Mouse (Mus musculus): ENCODE data around the gene S100pbp. TPM values are rescaled to one million over a fixed set of nuclear protein-coding genes. Genes with fewer than 3 reads are reported as not detected.
A peak's percentile ranks its signal among the peaks of the same experiment; 100 is the strongest.

S100pbp gene
- polyA plus RNA-seq, 1 experiment = 42.0 TPM

DNA sequence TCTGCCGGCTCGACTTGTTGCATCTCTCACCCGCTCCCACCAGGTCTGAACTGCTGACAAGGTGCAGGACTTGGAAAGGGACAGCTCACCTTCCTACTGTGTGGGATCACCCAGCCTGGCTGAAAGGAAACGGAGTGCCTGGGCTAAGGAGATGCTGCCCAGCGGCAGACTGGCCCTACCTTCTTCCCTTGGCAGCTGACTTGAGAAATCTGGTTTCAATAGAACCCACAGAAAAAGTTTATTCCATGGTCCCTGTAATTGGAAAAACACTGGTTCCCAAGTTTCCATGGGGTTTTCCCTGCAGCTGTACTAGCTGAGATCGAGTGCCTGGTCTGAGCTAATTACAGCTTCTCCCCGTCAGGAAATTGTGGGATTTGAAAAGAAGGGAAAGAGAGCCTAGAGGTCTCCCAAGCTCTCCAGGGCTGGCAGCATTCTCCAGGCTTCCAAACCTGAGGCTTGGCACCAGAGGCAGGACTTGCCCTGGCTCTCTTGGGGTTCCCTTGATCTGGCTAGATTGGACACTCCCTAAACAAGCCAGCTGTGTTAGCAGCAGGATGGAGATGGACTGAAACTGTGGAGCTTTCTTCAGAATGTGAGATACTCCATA lies 29.1 kb upstream of the S100pbp start:
- DNase-seq (ENCODE audit: low read depth) = no peak
- TF ChIP-seq POLR2A (IDR thresholded peaks at IDR 0.05; ENCODE audit: borderline replicate concordance, extremely low read depth, insufficient read depth, insufficient read length, poor library complexity, severe bottlenecking) = no peak
- TF ChIP-seq CTCF (IDR thresholded peaks at IDR 0.05; ENCODE audit: borderline replicate concordance, extremely low read depth, insufficient read depth, insufficient read length) = no peak

DNA sequence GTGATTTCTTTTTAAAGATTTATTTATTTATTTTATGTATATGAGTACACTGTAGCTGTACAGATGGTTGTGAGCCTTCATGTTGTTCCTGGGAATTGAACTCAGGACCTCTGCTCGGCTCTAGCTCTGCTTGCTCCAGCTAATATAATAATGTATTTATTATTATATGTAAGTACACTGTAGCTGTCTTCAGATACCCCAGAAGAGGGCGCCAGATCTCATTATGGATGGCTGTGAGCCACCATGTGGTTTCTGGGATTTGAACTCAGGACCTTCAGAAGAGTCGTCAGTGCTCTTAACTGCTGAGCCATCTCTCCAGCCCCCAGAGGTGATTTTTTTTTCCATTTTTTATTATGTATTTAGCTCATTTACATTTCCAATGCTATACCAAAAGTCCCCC lies 23.0 kb upstream of the S100pbp start:
- peak; percentile 23 for DNase-seq (ENCODE audit: low read depth)

DNA sequence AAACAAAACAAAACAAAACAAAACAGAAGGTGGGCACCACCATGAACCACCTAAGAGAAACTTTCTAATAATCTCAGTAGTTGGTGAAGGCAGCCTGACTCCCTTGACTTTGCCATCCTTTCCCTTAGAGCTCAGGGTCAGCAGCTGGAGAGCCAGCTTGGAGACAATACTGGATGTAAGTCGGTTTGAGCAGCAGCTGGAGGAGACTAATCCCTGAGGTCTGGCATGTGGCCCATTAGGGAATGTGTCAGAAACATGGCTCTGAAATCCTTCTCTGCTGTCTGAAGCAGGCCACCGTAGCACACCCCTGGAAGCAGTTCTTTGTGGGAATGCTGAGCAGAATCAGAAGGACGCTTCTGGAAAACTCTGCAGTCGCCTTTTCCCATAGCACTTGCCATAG lies 21.9 kb upstream of the S100pbp start:
- DNase-seq (ENCODE audit: low read depth) = peak; percentile 18
- TF ChIP-seq CTCF (IDR thresholded peaks at IDR 0.05; ENCODE audit: borderline replicate concordance, extremely low read depth, insufficient read depth, insufficient read length) = no peak
- no peak for TF ChIP-seq POLR2A (IDR thresholded peaks at IDR 0.05; ENCODE audit: borderline replicate concordance, extremely low read depth, insufficient read depth, insufficient read length, poor library complexity, severe bottlenecking)

DNA sequence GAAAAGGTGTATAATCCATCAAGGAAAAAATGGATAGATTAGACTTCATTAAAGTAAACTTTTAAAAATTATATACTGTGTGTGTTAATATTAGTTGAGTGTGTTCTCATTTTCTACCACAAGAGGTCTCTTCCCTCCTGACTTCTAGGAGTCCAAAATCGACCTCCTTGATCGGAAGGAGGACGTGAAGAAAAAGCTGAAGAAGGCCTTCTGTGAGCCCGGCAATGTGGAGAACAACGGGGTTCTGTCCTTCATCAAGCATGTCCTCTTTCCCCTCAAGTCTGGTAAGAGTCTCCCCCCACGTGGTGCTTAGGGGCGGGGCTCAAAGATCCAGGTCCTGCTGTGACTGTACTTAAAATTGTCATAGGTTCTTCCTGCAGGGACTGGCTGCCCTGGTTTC lies 20.0 kb upstream of the S100pbp start:
- DNase-seq (ENCODE audit: low read depth) = peak; percentile 63
- no peak for TF ChIP-seq POLR2A (IDR thresholded peaks at IDR 0.05; ENCODE audit: borderline replicate concordance, extremely low read depth, insufficient read depth, insufficient read length, poor library complexity, severe bottlenecking)
- peak; percentile 41; the same call in 1 of the 2 replicates for TF ChIP-seq CTCF (IDR thresholded peaks at IDR 0.05; ENCODE audit: borderline replicate concordance, extremely low read depth, insufficient read depth, insufficient read length)

DNA sequence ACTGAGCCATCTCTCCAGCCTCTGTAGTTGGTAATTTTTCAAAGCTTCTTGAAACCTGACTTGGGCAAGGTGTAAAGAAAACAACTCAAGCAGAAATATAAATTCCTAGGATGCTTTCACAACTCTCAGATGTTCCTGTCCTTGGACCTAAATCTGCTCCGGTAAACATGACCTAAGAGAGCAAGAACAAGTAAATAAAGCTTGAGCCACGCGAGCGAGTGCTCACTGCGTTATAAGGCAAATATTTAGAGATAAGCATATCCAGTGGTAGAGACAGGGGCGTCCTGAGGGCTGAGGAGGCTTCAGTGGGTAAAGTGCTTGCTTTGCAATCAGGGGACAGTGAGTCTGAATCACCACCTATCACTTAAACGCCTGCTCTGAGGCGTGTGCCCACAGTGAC lies 17.3 kb upstream of the S100pbp start:
- DNase-seq (ENCODE audit: low read depth) = no peak
- TF ChIP-seq POLR2A (IDR thresholded peaks at IDR 0.05; ENCODE audit: borderline replicate concordance, extremely low read depth, insufficient read depth, insufficient read length, poor library complexity, severe bottlenecking) (no peak), CTCF (IDR thresholded peaks at IDR 0.05; ENCODE audit: borderline replicate concordance, extremely low read depth, insufficient read depth, insufficient read length) (no peak)

DNA sequence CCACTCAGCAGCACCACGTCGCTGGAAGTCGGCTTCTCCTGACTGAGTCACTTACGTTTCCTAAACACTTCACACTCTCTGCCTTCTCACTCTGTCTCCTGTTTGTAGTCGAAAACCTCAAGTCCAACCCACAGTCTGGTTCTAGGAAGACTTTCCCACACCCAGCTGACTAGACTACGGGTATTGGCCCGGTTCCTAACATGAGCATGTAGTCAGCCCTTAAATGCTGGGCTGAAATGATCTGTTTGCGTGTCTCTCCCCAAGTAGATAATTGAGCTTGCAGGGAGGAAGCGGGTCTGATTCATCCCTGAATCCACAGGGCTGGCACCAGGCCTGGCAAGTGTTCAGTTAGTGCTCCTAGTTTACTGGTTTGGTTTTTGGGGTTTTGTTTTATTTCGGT lies 15.1 kb upstream of the S100pbp start:
- no peak for DNase-seq (ENCODE audit: low read depth)

DNA sequence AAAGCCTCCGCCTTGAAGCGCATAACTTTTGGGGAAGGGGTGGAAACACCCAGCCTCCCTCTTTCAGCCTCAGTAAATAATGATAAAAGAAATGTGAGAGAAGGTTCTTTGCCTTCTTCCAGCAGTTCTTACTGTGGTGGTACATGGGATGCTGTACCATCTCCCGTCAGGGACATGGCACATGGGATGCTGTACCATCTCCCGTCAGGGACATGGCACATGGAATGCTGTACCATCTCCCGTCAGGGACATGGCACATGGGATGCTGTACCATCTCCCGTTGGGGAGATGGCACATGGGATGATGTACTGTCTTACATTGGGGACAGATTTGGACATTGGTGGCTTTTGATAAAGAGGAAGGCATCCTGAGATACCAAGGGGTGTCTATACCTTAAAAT lies 8.0 kb upstream of the S100pbp start:
- TF ChIP-seq CTCF (IDR thresholded peaks at IDR 0.05; ENCODE audit: borderline replicate concordance, extremely low read depth, insufficient read depth, insufficient read length) (no peak), POLR2A (IDR thresholded peaks at IDR 0.05; ENCODE audit: borderline replicate concordance, extremely low read depth, insufficient read depth, insufficient read length, poor library complexity, severe bottlenecking) (no peak)
- DNase-seq (ENCODE audit: low read depth) = no peak

More for the DNA sequence above, 15.1 kb upstream of the S100pbp start:
- TF ChIP-seq POLR2A (IDR thresholded peaks at IDR 0.05; ENCODE audit: borderline replicate concordance, extremely low read depth, insufficient read depth, insufficient read length, poor library complexity, severe bottlenecking) (no peak), CTCF (IDR thresholded peaks at IDR 0.05; ENCODE audit: borderline replicate concordance, extremely low read depth, insufficient read depth, insufficient read length) (no peak)

DNA sequence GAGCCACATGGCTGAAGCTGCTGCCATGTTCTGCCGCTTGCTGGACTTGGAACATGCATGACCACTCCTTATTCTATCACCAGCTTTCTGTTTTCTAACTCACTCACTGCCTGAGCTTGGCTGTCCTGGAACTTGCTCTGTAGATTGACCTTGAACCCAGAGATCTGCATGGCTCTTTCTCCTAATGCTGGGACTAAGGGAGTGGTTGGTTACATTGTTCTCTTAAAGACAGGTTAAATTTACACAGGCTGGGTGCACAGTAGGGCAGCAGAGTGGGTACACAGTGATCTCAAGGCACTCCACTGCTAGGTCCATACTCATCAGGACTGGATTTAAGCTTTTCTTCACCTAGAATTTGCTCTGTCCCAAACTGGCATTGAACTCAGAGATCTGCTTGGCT lies 4.8 kb upstream of the S100pbp start:
- no peak for TF ChIP-seq CTCF (IDR thresholded peaks at IDR 0.05; ENCODE audit: borderline replicate concordance, extremely low read depth, insufficient read depth, insufficient read length)
- TF ChIP-seq POLR2A (IDR thresholded peaks at IDR 0.05; ENCODE audit: borderline replicate concordance, extremely low read depth, insufficient read depth, insufficient read length, poor library complexity, severe bottlenecking) = no peak
- no peak for DNase-seq (ENCODE audit: low read depth)

DNA sequence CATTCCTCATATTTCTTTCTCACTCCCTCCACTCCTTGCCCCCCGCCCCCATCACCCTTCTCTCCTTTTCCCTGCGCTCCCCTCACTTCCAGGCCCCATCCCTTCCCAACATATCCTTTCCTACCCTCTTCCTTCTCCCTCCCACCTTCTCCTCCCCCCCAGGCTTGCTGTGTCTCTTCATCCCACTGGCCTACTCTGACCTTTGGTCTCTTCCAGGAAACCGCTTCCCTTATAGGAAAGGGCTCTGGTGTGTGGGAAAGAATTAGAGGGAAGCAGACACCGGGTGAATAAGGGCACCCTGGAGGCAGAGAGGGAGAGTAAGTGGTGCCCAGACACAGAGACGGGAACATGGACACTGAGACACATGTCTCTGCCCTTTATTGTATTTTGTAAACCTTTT lies 2.2 kb upstream of the S100pbp start:
- TF ChIP-seq CTCF (IDR thresholded peaks at IDR 0.05; ENCODE audit: borderline replicate concordance, extremely low read depth, insufficient read depth, insufficient read length) (no peak), POLR2A (IDR thresholded peaks at IDR 0.05; ENCODE audit: borderline replicate concordance, extremely low read depth, insufficient read depth, insufficient read length, poor library complexity, severe bottlenecking) (no peak)
- DNase-seq (ENCODE audit: low read depth) = no peak

DNA sequence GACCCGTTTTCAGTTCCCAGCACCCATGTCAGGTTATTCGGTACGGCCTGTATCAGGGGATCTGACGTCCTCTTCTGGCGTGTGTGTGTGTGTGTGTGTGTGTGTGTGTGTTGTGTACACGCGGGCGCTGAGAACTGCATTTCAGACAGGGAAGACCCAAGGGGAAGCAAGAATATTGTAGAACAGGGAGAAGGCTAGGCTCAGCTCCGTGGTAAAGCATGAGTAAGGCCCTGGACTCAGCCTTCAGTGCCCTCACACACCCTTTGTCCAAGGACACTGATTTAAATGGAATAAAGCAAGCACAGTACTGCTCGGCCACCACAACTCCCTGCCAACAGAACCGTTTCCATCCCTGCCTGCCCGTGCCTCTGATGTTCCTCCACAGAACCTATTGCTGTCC lies 1.0 kb upstream of the S100pbp start:
- no peak for DNase-seq (ENCODE audit: low read depth)
- TF ChIP-seq POLR2A (IDR thresholded peaks at IDR 0.05; ENCODE audit: borderline replicate concordance, extremely low read depth, insufficient read depth, insufficient read length, poor library complexity, severe bottlenecking) = no peak
- TF ChIP-seq CTCF (IDR thresholded peaks at IDR 0.05; ENCODE audit: borderline replicate concordance, extremely low read depth, insufficient read depth, insufficient read length) = no peak

DNA sequence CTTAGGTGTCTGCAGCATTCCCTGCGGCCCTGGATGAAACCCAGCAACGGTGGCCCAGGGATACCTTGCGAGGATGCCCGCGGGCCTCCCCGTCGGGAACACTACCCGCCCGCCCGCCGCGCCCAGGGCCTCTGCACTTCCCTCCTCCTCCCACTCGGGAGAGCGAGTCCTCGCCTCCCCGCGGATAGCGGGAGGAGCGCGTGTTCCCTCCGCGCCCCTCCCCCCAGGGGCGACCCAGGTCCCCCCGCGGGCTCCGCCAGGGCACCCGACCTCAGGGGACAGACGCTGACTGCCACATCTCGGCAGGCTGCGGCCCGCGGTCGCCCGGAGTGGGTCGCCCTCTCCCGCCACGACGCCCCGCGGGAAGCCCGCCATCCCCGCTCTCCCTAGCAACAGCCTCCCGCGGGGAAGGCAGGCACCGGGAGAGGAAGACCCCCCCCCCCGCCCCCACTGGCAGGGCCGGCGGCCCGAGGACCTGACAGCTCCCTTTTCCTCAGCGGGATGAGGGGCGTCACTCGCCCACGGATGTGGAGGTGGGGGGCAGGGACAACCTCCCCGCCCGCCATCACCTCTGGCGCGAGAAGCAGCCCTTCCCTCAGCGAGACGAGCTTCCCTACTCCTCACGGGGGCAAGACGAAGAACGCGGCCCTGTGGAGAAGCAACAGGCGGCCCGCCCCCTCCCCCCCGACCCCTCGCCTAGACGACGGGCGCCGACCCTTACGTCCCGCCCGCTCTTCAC lies 555 bp downstream of the S100pbp start:
- no peak for TF ChIP-seq CTCF (IDR thresholded peaks at IDR 0.05; ENCODE audit: borderline replicate concordance, extremely low read depth, insufficient read depth, insufficient read length)
- TF ChIP-seq POLR2A (IDR thresholded peaks at IDR 0.05; ENCODE audit: borderline replicate concordance, extremely low read depth, insufficient read depth, insufficient read length, poor library complexity, severe bottlenecking) = no peak; the same call in 1 of the 2 replicates
- DNase-seq (ENCODE audit: low read depth) = peak; percentile 56

DNA sequence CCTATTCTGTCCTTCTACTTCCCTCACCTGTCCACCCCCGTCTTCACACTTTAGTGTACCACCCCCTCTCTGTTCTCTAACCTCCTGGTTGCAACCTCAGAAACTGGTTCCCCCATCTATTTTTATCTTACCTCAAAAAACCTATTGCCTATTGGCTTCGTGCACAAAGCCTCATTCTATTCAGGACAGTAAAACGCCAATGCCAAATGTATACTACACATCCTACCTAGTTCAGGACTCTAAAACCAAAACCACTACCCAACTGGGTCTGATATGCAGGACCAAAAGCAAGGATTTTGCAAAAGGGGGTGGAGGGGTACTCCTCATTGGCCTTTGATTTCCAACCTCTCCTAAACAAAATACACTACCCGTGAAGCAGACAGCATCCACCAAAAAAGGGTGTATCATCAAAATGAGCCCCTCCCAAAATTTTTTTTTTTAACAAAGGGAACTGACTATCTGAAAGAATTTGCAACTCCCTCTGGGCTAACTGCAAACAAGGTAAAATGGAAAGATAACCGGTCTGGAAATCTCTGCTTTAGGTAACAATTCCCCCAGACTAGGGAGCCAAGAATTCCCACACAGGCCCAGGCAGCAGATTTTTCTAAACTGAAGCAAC lies 1.4 kb downstream of the S100pbp start:
- DNase-seq (ENCODE audit: low read depth) = no peak
- no peak for TF ChIP-seq POLR2A (IDR thresholded peaks at IDR 0.05; ENCODE audit: borderline replicate concordance, extremely low read depth, insufficient read depth, insufficient read length, poor library complexity, severe bottlenecking)
- TF ChIP-seq CTCF (IDR thresholded peaks at IDR 0.05; ENCODE audit: borderline replicate concordance, extremely low read depth, insufficient read depth, insufficient read length) = no peak

All from brain, embryonic 14.5 days (tissue).